Mouse (Mus musculus) ES-E14 (cell line): ENCODE data around the gene Washc3. TPM values are rescaled to one million over a fixed set of nuclear protein-coding genes. Genes with fewer than 3 reads are reported as not detected.
A peak's percentile ranks its signal among the peaks of the same experiment; 100 is the strongest.

Source experiments
- DNase-seq: peaks from one replicate; pipeline ENCODE4 v3.0.0-alpha.2; 2013; ENCODE audit warnings: low read depth, low spot score
- H3K27ac ChIP-seq: 2 replicates; pipeline ENCODE4 v1.5.1; 2012; ENCODE audit warnings: low read depth, mild to moderate bottlenecking, low read length, moderate library complexity, mixed read lengths; ENCODE audit not compliant: poor library complexity, insufficient read depth, severe bottlenecking
- H3K36me3 ChIP-seq: 2 replicates; pipeline ENCODE4 v1.6.1; 2012; ENCODE audit warnings: mild to moderate bottlenecking, low read length, moderate library complexity, mixed read lengths; ENCODE audit not compliant: control insufficient read depth, poor library complexity, insufficient read depth, severe bottlenecking
- H3K4me1 ChIP-seq, 2 experiments: fragments of 150-350 bp in 1 of 2; sonication (generic) in 1 of 2; 2 replicates each; pipeline ENCODE4 v1.6.1; 2012; ENCODE audit warnings: low read length in 2 of 2, mild to moderate bottlenecking in 1 of 2, mixed read lengths in 1 of 2; ENCODE audit not compliant: control insufficient read depth in 2 of 2, insufficient read depth in 2 of 2, poor library complexity in 1 of 2
- H3K4me3 ChIP-seq, 2 experiments: fragments of 150-350 bp in 1 of 2; sonication (generic) in 1 of 2; 2 replicates each; pipeline ENCODE4 v1.5.1; 2012; ENCODE audit warnings: low read length in 2 of 2, low read depth in 1 of 2, mild to moderate bottlenecking in 1 of 2, mixed read lengths in 1 of 2; ENCODE audit not compliant: insufficient read depth in 1 of 2, poor library complexity in 1 of 2, severe bottlenecking in 1 of 2
- H3K9ac ChIP-seq: 2 replicates; pipeline ENCODE4 v1.6.1; 2012; ENCODE audit warnings: low read depth, mild to moderate bottlenecking, low read length, mixed read lengths; ENCODE audit not compliant: poor library complexity, insufficient read depth, severe bottlenecking
- H3K9me3 ChIP-seq: fragments of 150-350 bp; sonication (generic); 2 replicates; pipeline ENCODE4 v1.6.1; 2012; ENCODE audit warnings: low read depth, mild to moderate bottlenecking, low read length; ENCODE audit not compliant: control insufficient read depth, insufficient read depth
- CHD2 ChIP-seq: IDR thresholded peaks from 2 replicates; pipeline ENCODE4 v1.6.1; 2014; ENCODE audit warnings: mild to moderate bottlenecking, low read depth, low read length, inconsistent platforms
- HCFC1 ChIP-seq: IDR thresholded peaks from 2 replicates; pipeline ENCODE4 v1.6.1; 2012; ENCODE audit warnings: low read length, inconsistent platforms, borderline replicate concordance; ENCODE audit not compliant: insufficient read depth
- MAFK ChIP-seq: IDR thresholded peaks from 2 replicates; pipeline ENCODE4 v1.6.1; 2014; ENCODE audit warnings: mild to moderate bottlenecking, low read depth, low read length, inconsistent platforms; ENCODE audit not compliant: insufficient read depth
- ZC3H11A ChIP-seq: IDR thresholded peaks from 2 replicates; pipeline ENCODE4 v1.6.1; 2012; ENCODE audit warnings: low read depth, mild to moderate bottlenecking, inconsistent platforms, low read length, borderline replicate concordance
- ZNF384 ChIP-seq: IDR thresholded peaks from 2 replicates; pipeline ENCODE4 v1.6.1; 2012; ENCODE audit warnings: low read depth, low read length, inconsistent platforms
- in situ Hi-C, 2 experiments: fragments of 600-800 bp; cut with MboI; formaldehyde crosslinking; loops; one replicate each; pipeline ENCODE4 v1.15.1; 2025; ENCODE audit warnings: low sequenced_read_pairs in 2 of 2, inconsistent platforms in 1 of 2; ENCODE audit not compliant: unreplicated experiment in 2 of 2
- total RNA-seq: library from RNA; depleted of rRNA; stranded (reverse); fragments of 300-350 nt; gene quantifications from 2 replicates; pipeline ENCODE4 v1.2.3, GENCODE M21; 2012; rRNA removed

The Washc3 gene
- 25.8 and 39.9 TPM in 2 replicates for total RNA-seq

GRCm38 (mm10) chr10:88200951-88201638 lies at the start of gene Washc3:
Gene Washc3, plus strand, starts transcription at chr10:88201093.
- H3K4me1 ChIP-seq, result no peaks in the 10 kb centered on the region
- peak; percentile 85 for DNase-seq
- no peak for TF ChIP-seq MAFK
- TF ChIP-seq HCFC1, result peak; percentile 90
- peak; percentile 82 for TF ChIP-seq CHD2
- no peak for TF ChIP-seq ZNF384
- TF ChIP-seq ZC3H11A, result no peak
- H3K27ac ChIP-seq, result no peak within 1 kb of the TSS
- in situ Hi-C loops, result no loop called here
- peak within 1 kb of the TSS; percentile 74 to 94 for H3K4me3 ChIP-seq
- no peaks in the 10 kb centered on the region for H3K9me3 ChIP-seq
- H3K36me3 ChIP-seq, result no peaks in the 10 kb centered on the region
- H3K9ac ChIP-seq, result peak within 1 kb of the TSS; percentile 87

- in situ Hi-C loops, result no loop called here
- TF ChIP-seq CHD2 (no peak), ZC3H11A (no peak), ZNF384 (no peak), HCFC1 (no peak), MAFK (no peak)
- peaks cover 18% of the 10 kb centered on the region for H3K36me3 ChIP-seq
Measured at GRCm38 (mm10) chr10:88151658-88152057, 49.2 kb upstream of the Washc3 start.

GRCm38 (mm10) chr10:88162096-88162495 lies 38.8 kb upstream of the Washc3 start:
- TF ChIP-seq HCFC1 (no peak), ZNF384 (peak; percentile 21; the same call in 1 of the 2 replicates)
- Histone ChIP-seq H3K9ac (no peak overlapping the region), H3K27ac (no peak overlapping the region), H3K9me3 (no peaks in the 10 kb centered on the region), H3K36me3 (peaks cover 7% of the 10 kb centered on the region), H3K4me1 (peaks cover 2% of the 10 kb centered on the region in 2 experiments; a peak in 1 of 4 replicates), H3K4me3 (no peak overlapping the region)
- in situ Hi-C loops, result no loop called here
- DNase-seq, result no peak

More at GRCm38 (mm10) chr10:88151658-88152057, 49.2 kb upstream of the Washc3 start:
- no peak for DNase-seq
- Histone ChIP-seq H3K4me1 (no peaks in the 10 kb centered on the region), H3K4me3 (no peak overlapping the region), H3K27ac (no peak overlapping the region), H3K9me3 (no peaks in the 10 kb centered on the region), H3K9ac (no peak overlapping the region)

GRCm38 (mm10) chr10:88162676-88163075 lies 38.2 kb upstream of the Washc3 start:
- in situ Hi-C loops, result no loop called here
- Histone ChIP-seq H3K27ac (no peak overlapping the region), H3K4me3 (no peak overlapping the region), H3K9me3 (no peaks in the 10 kb centered on the region), H3K36me3 (peaks cover 7% of the 10 kb centered on the region), H3K4me1 (peaks cover 2% of the 10 kb centered on the region in 2 experiments; a peak in 1 of 4 replicates), H3K9ac (no peak overlapping the region)
- no peak for TF ChIP-seq HCFC1
- no peak for DNase-seq

- no peaks in the 10 kb centered on the region for H3K9me3 ChIP-seq
- no peak overlapping the region for H3K27ac ChIP-seq
- no peak overlapping the region for H3K9ac ChIP-seq
- peaks cover 2% of the 10 kb centered on the region; the same call in 1 of the 2 replicates for H3K36me3 ChIP-seq
- H3K4me1 ChIP-seq, result peaks cover 2% of the 10 kb centered on the region in 2 experiments; a peak in 1 of 4 replicates
- H3K4me3 ChIP-seq, result no peak overlapping the region
- TF ChIP-seq ZC3H11A (peak; percentile 36; the same call in 1 of the 2 replicates), ZNF384 (no peak)
- in situ Hi-C loops, result no loop called here
- no peak for DNase-seq
Measured at GRCm38 (mm10) chr10:88166158-88166557, 34.7 kb upstream of the Washc3 start.
